Mouse (Mus musculus) midbrain, embryonic 10.5 days (tissue): Measurements from ENCODE around the gene Car12. TPM values are rescaled to one million over a fixed set of nuclear protein-coding genes. Genes with fewer than 3 reads are reported as not detected.

Source experiments
- DNase-seq: peaks from one replicate; pipeline ENCODE4 v3.0.0-alpha.2; 2017; ENCODE audit warnings: low spot score
- H3K27ac ChIP-seq: fragments of 300-500 bp; sonication (generic); replicated peaks from 2 replicates; pipeline ENCODE4 v1.5.1; 2016; ENCODE audit warnings: mild to moderate bottlenecking
- H3K27me3 ChIP-seq: fragments of 300-500 bp; sonication (generic); 2 replicates; pipeline ENCODE4 v1.6.1; 2016; ENCODE audit warnings: low read depth, mild to moderate bottlenecking; ENCODE audit not compliant: poor library complexity, severe bottlenecking
- H3K36me3 ChIP-seq: fragments of 300-500 bp; sonication (generic); 2 replicates; pipeline ENCODE4 v1.6.1; 2016; ENCODE audit warnings: mild to moderate bottlenecking, moderate library complexity
- H3K4me1 ChIP-seq: fragments of 300-500 bp; sonication (generic); 2 replicates; pipeline ENCODE4 v1.6.1; 2016
- H3K4me3 ChIP-seq: fragments of 300-500 bp; sonication (generic); 2 replicates; pipeline ENCODE4 v1.5.1; 2016; ENCODE audit warnings: mild to moderate bottlenecking, moderate library complexity
- H3K9me3 ChIP-seq: fragments of 300-500 bp; sonication (generic); replicated peaks from 2 replicates; pipeline ENCODE4 v1.6.1; 2016; ENCODE audit warnings: mild to moderate bottlenecking
- WGBS: fragments of 180-500 bp; shearing (Covaris S2); methylation state at CpG from one replicate; pipeline ENCODE4 v1.1.7; 2016; 5-methylcytosine and 5-hydroxymethylcytosine counted together
- polyA plus RNA-seq: library from polyadenylated mRNA; unstranded; fragments of >200 nt; fragmentation: Nextera tagmentation; extraction: Ambion mirVana; gene quantifications from 2 replicates; pipeline ENCODE4 v1.2.1, GENCODE M21; 2016

Gene Car12
- polyA plus RNA-seq, 1 experiment from 2014 or later = 1.5 TPM

GRCm38 (mm10) chr9:66691683-66692305 is 21.7 kb upstream of the Car12 start:
- no peaks in the 10 kb centered on the region for H3K9me3 ChIP-seq
- WGBS = 80% methylated on average over 4 of the region's 4 CpGs

GRCm38 (mm10) chr9:66697355-66698140 is 15.9 kb upstream of the Car12 start:
- H3K27ac ChIP-seq = no peak overlapping the region
- no peaks in the 10 kb centered on the region for H3K9me3 ChIP-seq
- H3K4me1 ChIP-seq = peaks cover 20% of the 10 kb centered on the region
- no peaks in the 10 kb centered on the region for H3K36me3 ChIP-seq
- H3K27me3 ChIP-seq = no peaks in the 10 kb centered on the region
- 84% methylated on average over 7 of the region's 7 CpGs for WGBS
- no peak for DNase-seq
- no peak overlapping the region for H3K4me3 ChIP-seq

More at GRCm38 (mm10) chr9:66691683-66692305, 21.7 kb upstream of the Car12 start:
- H3K4me1 ChIP-seq = no peaks in the 10 kb centered on the region
- no peak for DNase-seq
- H3K27ac ChIP-seq = no peak overlapping the region
- no peaks in the 10 kb centered on the region for H3K36me3 ChIP-seq
- no peaks in the 10 kb centered on the region for H3K27me3 ChIP-seq
- no peak overlapping the region for H3K4me3 ChIP-seq

DNA sequence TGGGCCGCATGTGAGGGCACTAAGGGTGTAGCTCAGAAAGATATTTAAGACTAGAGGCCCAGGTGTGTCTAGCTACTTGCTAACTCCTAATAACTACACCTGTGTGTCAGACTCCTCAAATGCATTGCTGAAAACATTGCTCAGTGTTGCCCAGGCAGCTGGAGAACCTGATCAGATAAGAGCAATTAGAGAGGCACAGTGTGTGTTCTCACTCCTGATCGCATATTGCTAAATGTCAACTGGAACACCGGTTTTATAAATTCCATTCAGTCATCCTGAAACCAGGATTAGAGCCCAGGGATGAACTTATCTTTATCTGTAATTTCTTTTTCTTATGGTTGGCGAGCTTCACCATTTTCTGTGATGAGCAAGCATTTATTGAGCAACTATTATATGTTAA is 13.7 kb upstream of the Car12 start:
- 89% methylated on average over 4 of the region's 4 CpGs for WGBS

DNA sequence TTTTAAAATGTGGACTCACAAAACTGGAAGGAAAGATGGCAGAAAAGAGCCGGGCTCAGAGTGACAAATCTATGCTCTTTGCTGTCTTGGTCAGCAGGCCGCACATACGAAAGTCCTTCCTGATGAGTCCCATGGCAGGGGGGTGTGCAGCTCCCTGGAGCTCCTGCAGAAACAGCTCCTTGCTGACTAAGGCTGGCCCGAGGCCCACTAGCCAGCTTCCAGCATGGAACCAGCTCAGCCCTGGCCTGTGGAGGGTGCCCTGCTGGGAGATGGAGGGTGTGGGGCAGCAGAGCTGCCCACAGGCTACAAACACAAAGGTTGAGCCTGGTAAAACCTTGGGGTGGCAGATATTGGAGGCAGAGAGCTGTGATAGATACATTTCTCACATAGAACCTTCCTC is 10.5 kb upstream of the Car12 start:
- Histone ChIP-seq H3K36me3 (no peaks in the 10 kb centered on the region), H3K27me3 (no peaks in the 10 kb centered on the region), H3K9me3 (no peaks in the 10 kb centered on the region), H3K4me1 (peaks cover 21% of the 10 kb centered on the region), H3K4me3 (no peak overlapping the region), H3K27ac (peak overlapping the region; percentile 42; the same call in 1 of the 2 replicates)
- no peak for DNase-seq
- 82% methylated on average over 4 of the region's 4 CpGs for WGBS

More for the DNA sequence above, 13.7 kb upstream of the Car12 start:
- Histone ChIP-seq H3K36me3 (no peaks in the 10 kb centered on the region), H3K9me3 (no peaks in the 10 kb centered on the region), H3K27me3 (no peaks in the 10 kb centered on the region), H3K27ac (no peak overlapping the region), H3K4me1 (peaks cover 21% of the 10 kb centered on the region), H3K4me3 (no peak overlapping the region)
- DNase-seq = no peak

- Histone ChIP-seq H3K4me3 (no peak overlapping the region), H3K9me3 (no peaks in the 10 kb centered on the region), H3K27ac (no peak overlapping the region), H3K4me1 (peaks cover 34% of the 10 kb centered on the region), H3K27me3 (peaks cover 7% of the 10 kb centered on the region; the same call in 1 of the 2 replicates), H3K36me3 (no peaks in the 10 kb centered on the region)
- no peak for DNase-seq
Observed at GRCm38 (mm10) chr9:66705354-66705753, 8.1 kb upstream of the Car12 start.

DNA sequence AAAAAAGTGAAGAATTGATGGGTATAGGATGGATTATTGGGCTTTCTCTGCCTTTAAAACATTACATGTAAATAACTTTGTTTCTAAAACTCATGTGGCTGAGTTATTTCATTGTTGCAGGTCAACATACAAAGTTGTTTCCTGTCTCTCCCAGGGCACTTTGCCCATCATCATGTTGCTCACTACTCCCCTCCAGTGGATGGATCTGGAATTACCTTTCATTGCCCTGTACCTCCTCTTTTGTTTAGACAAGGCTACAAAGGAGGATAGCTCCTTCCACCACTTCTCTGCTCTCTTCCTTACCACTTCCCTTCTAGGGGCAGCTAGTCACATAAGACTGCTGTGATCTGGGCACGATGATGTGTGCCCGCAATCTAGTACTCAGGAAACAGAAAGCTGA is 7.7 kb upstream of the Car12 start:
- no peak overlapping the region for H3K4me3 ChIP-seq
- WGBS = 48% methylated on average over 2 of the region's 2 CpGs
- peak; percentile 65 for DNase-seq
- peaks cover 11% of the 10 kb centered on the region; the same call in 1 of the 2 replicates for H3K27me3 ChIP-seq
- H3K27ac ChIP-seq = peak overlapping the region; percentile 56; the same call in 1 of the 2 replicates
- no peaks in the 10 kb centered on the region for H3K9me3 ChIP-seq
- H3K4me1 ChIP-seq = peaks cover 34% of the 10 kb centered on the region
- H3K36me3 ChIP-seq = no peaks in the 10 kb centered on the region

DNA sequence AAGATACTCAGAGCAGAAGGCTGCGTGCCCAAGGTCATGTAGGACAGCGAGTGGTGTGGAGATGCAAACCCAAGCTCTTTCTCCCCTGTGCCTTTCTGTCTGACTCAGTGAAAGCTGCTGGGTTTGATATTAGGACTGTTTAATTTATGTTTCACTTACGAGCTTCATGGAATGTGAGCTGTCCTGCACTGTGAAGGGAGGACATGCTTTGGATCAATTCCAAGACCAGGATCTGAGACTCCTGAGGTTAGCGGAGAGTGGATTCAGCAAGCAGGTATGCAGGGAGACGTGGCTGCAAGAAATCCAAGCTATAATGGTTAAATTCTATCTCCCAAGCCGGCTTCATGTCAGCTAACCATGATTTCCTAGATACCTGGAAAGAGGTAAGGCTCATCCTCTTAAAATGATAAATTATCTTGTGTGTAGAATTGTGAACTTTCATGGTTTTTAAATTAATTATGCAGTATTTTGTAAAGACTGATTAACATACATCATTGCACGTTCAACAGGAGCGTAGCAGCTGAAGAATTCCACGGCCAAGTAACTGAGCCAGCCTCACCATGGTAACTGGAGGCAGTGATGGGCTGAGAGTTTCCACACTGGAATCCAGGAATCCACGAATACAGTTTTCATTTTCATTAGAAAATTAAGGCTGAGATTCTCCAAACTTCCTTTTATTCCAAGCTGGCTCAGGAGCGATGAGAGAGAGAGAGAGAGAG is 5.3 kb upstream of the Car12 start:
- Histone ChIP-seq H3K9me3 (no peaks in the 10 kb centered on the region), H3K27me3 (peaks cover 28% of the 10 kb centered on the region), H3K36me3 (no peaks in the 10 kb centered on the region), H3K4me3 (no peak overlapping the region), H3K4me1 (peaks cover 18% of the 10 kb centered on the region), H3K27ac (no peak overlapping the region)
- DNase-seq = no peak
- WGBS = 70% methylated on average over 11 of the region's 11 CpGs

DNA sequence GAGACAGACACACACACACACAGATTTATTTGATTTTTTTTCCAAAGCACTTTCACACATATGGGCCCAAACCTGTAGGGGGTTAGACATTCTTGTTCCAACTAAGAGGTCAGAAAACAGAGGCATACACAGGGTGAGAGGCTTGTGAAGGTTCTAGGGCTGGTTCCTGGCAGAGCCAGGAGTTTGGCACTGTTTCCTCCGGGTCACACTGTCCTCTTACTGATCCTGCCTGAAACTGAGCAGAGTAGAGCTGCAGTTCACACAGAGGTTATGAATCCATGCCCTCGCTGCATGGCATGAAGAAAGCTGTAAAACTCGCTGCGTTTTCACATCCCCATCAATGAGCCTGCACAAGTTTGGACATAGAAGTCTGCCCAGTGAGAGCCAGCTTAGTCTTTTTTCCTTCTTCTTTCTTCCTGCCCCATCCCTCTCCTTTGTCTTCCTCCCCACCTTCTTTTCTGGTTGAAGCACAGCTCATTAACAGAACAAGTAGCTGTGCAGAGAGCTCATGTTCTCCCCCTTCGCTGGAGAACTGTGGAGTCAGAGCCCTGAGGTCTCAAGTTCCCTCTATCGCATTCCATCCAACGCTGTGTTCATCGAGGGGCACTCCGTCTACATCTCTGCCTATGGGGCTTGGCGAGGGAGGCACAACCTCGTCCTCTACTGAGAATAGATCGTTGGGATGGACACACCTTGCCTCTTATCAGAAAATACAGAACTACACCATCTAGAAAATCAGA is 4.5 kb upstream of the Car12 start:
- Histone ChIP-seq H3K4me3 (no peak overlapping the region), H3K27ac (peak overlapping the region; percentile 38; the same call in 1 of the 2 replicates), H3K9me3 (no peaks in the 10 kb centered on the region), H3K36me3 (no peaks in the 10 kb centered on the region), H3K4me1 (peaks cover 25% of the 10 kb centered on the region), H3K27me3 (peaks cover 33% of the 10 kb centered on the region)
- DNase-seq = no peak
- WGBS = 70% methylated on average over 12 of the region's 12 CpGs

GRCm38 (mm10) chr9:66710626-66711025 is 2.9 kb upstream of the Car12 start:
- no peaks in the 10 kb centered on the region for H3K36me3 ChIP-seq
- WGBS = 84% methylated on average over 6 of the region's 6 CpGs
- no peak overlapping the region for H3K27ac ChIP-seq
- H3K4me1 ChIP-seq = peaks cover 33% of the 10 kb centered on the region
- no peaks in the 10 kb centered on the region for H3K9me3 ChIP-seq
- DNase-seq = no peak
- no peak overlapping the region for H3K4me3 ChIP-seq
- H3K27me3 ChIP-seq = peaks cover 49% of the 10 kb centered on the region

DNA sequence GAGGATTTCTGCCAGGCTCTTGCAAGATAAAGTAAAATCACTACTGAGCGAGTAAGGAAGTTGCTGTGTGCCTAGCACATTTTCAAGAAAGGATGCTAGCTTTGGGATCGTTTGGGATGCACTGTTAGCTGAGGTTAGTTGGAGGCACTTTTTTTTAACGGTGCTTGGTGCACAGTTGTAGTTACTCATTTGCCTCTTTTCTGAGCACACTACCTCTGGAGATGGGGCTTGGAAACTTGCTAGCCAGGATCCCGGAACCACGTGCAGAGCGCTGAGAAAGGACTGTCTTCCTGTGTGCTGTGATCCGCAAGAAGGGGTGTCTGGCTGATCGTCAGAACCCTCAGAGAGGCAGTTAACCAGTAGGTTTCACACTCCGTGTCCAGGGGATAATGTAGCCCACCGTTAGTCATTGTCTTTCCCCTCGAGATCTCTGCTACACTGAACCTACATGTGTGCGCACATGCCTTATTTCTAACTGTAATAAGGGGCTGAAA is 583 bp downstream of the Car12 start:
- H3K27me3 ChIP-seq = peaks cover 50% of the 10 kb centered on the region
- peak overlapping the region; percentile 57; the same call in 1 of the 2 replicates for H3K27ac ChIP-seq
- H3K4me3 ChIP-seq = peak overlapping the region; percentile 60
- H3K9me3 ChIP-seq = no peaks in the 10 kb centered on the region
- DNase-seq = peak; percentile 16
- no peaks in the 10 kb centered on the region for H3K36me3 ChIP-seq
- H3K4me1 ChIP-seq = peaks cover 18% of the 10 kb centered on the region
- WGBS = 22% methylated on average over 12 of the region's 12 CpGs

DNA sequence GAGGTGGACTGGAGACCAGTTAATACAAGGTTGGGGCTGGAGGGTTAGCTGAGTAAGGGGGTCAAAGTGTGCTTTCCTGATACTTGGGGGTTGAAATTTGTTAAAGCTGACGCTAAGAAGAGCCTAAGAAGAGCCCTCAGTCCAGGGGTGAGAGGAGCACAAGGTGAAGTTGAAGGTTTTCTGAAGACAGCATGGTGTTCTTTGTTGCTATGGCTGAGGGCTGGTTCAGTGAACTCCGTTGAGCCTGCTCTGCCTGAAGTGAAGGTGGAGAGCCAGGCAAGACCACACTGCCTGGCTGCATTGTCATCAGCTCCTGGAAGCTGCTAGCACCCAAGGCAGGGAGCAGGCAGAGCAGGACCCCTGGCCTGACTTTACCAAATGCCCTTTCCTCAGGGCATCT is 1.9 kb downstream of the Car12 start:
- no peak overlapping the region for H3K27ac ChIP-seq
- H3K9me3 ChIP-seq = no peaks in the 10 kb centered on the region
- H3K4me1 ChIP-seq = peaks cover 16% of the 10 kb centered on the region
- H3K27me3 ChIP-seq = peaks cover 47% of the 10 kb centered on the region
- H3K36me3 ChIP-seq = no peaks in the 10 kb centered on the region
- 79% methylated on average over 2 of the region's 2 CpGs for WGBS
- DNase-seq = no peak
- no peak overlapping the region for H3K4me3 ChIP-seq

GRCm38 (mm10) chr9:66716533-66716932 is 3.0 kb downstream of the Car12 start:
- no peak overlapping the region for H3K27ac ChIP-seq
- H3K36me3 ChIP-seq = no peaks in the 10 kb centered on the region
- peaks cover 16% of the 10 kb centered on the region for H3K4me1 ChIP-seq
- no peaks in the 10 kb centered on the region for H3K9me3 ChIP-seq
- peaks cover 42% of the 10 kb centered on the region for H3K27me3 ChIP-seq
- 91% methylated on average over 3 of the region's 3 CpGs for WGBS
- no peak for DNase-seq
- no peak overlapping the region for H3K4me3 ChIP-seq
